Comparison of ENCODE assay signal across 9 mouse cellular contexts in genomic region chr7:66929263-66929662, GRCm38 (mm10).
DNase-seq lines count a peak whose midpoint lies in the region; ATAC-seq lines count a peak whose summit lies in the region.
"Had no signal": no experiment of that assay in that cellular context is flagged by ENCODE, and none has a peak within 500 bp of the region (broad histone marks: within the 10 kb centered on the region; RNA-seq: fewer than 3 reads in every experiment).

No protein-coding gene starts in this region.

- no peak overlapping the region for H3K4me2 ChIP-seq in kidney, embryonic 15.5 days
- H3K4me2 ChIP-seq in forebrain, embryonic 13.5 days, result no peak overlapping the region

- no peak overlapping the region for H3K4me3 ChIP-seq in kidney, embryonic 15.5 days (replicated peaks)
- H3K4me3 ChIP-seq in forebrain, embryonic 13.5 days, result no peak overlapping the region

- no peak for ATAC-seq in kidney, embryonic 15.5 days (replicated peaks; ENCODE audit: low FRiP score)
- no peak for ATAC-seq in forebrain, embryonic 13.5 days

- H3K9ac ChIP-seq in kidney, embryonic 15.5 days, result no peak overlapping the region
- no peak overlapping the region for H3K9ac ChIP-seq in forebrain, embryonic 13.5 days
- H3K9ac ChIP-seq: liver, embryonic 14.5 days had no signal

- H3K27me3 ChIP-seq in kidney, embryonic 15.5 days, result no peaks in the 10 kb centered on the region
- no peaks in the 10 kb centered on the region for H3K27me3 ChIP-seq in forebrain, embryonic 13.5 days

- no peaks in the 10 kb centered on the region for H3K9me3 ChIP-seq in kidney, embryonic 15.5 days (replicated peaks)
- H3K9me3 ChIP-seq in forebrain, embryonic 13.5 days (replicated peaks), result no peaks in the 10 kb centered on the region

- H3K4me1 ChIP-seq in kidney, embryonic 15.5 days, result peaks cover 16% of the 10 kb centered on the region
- H3K4me1 ChIP-seq in forebrain, embryonic 13.5 days, result peaks cover 14% of the 10 kb centered on the region

- intact Hi-C loops in left cerebral cortex, postnatal 4 days (cut with DNase I), result no loop called here

- WGBS in kidney, embryonic 15.5 days, result 27% methylated on average over 6 of the region's 6 CpGs
- 60% methylated on average over 6 of the region's 6 CpGs for WGBS in forebrain, embryonic 13.5 days

- no peaks in the 10 kb centered on the region for H3K36me3 ChIP-seq in kidney, embryonic 15.5 days
- H3K36me3 ChIP-seq in forebrain, embryonic 13.5 days (ENCODE audit: poor library complexity, severe bottlenecking), result no peaks in the 10 kb centered on the region

- H3K27ac ChIP-seq in kidney, embryonic 15.5 days, result 0 out of 2 replicates have a peak overlapping the region, but pooled peaks have one; percentile 3
- no peak overlapping the region for H3K27ac ChIP-seq in forebrain, embryonic 13.5 days
- H3K27ac ChIP-seq: liver, embryonic 14.5 days had no signal

- DNase-seq in left cerebral cortex, postnatal 4 days, result peak; percentile 71
- DNase-seq in left cerebral cortex, adult 8-10 months (ENCODE audit: low spot score in 2 of 2), result no peak
- DNase-seq in gastrocnemius, postnatal 25 days, result peak; percentile 83
- peak; percentile 56 for DNase-seq in ovary, postnatal 36 days (ENCODE audit: low spot score)
- DNase-seq in thymus, postnatal 0 days (ENCODE audit: low spot score), result no peak
- DNase-seq in cerebellum, postnatal 25 days, result no peak

Comparison
In these comparisons a context has a peak if more than half of its experiments do, and no peak if none do; other contexts are left out.
1. DNase-seq: peak in left cerebral cortex, postnatal 4 days (single experiment), gastrocnemius, postnatal 25 days (single experiment) and ovary, postnatal 36 days (single experiment); none in left cerebral cortex, adult 8-10 months (0 of 2), thymus, postnatal 0 days (single experiment) and cerebellum, postnatal 25 days (0 of 2).